Comparison of ENCODE assay signal across 19 mouse cellular contexts in the genomic region with DNA sequence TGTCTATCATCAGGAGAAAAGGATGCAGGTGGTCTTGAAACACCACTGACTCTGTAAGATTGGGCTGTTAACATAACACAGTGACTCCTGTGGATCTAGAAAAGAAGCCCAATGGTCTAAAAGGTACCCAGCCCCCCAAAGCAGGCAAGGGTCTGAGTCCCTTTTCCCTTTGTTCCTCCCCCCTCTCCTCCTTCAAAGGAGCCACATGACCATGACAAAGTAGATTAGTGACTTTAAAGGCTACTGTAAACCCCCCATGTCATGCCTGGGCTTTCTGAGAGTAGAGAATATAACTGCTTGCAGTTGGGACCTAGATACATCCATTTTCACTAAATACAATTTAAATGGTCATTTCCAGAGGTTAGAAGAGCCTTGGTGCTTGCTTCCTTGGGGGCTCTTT.
DNase-seq lines count a peak whose midpoint lies in the region; ATAC-seq and TF ChIP-seq lines count a peak whose summit lies in the region.
"Had no signal": no experiment of that assay in that cellular context is flagged by ENCODE, and none has a peak within 500 bp of the region (broad histone marks: within the 10 kb centered on the region; RNA-seq: fewer than 3 reads in every experiment).

No protein-coding gene starts in this region.

- intact Hi-C loops in heart, postnatal 10 days (cut with DNase I) = no loop called here

- DNase-seq in forebrain, embryonic 10.5 days (ENCODE audit: extremely low spot score, low spot score) = no peak
- DNase-seq in hindbrain, embryonic 10.5 days (ENCODE audit: low spot score) = no peak
- no peak for DNase-seq in hindbrain, embryonic 14.5 days (ENCODE audit: low spot score)
- peak; percentile 68 for DNase-seq in brain, embryonic 14.5 days (ENCODE audit: low read depth)
- no peak for DNase-seq in adrenal gland, adult (ENCODE audit: inconsistent age in 2 of 2, low spot score in 1 of 2)
- no peak for DNase-seq in heart, postnatal 10 days
- DNase-seq: adrenal gland, postnatal 14 days; cerebellum, adult 18-20 months; cerebellum, postnatal 10 days; embryo, embryonic 11 days; gastrocnemius, postnatal 10 days; heart, adult 18-20 months; heart, postnatal 14 days; kidney, adult 11 months had no signal

- H3K27me3 ChIP-seq in forebrain, embryonic 10.5 days (ENCODE audit: poor library complexity, severe bottlenecking) = no peaks in the 10 kb centered on the region
- H3K27me3 ChIP-seq in forebrain, embryonic 12.5 days = no peaks in the 10 kb centered on the region
- H3K27me3 ChIP-seq in hindbrain, embryonic 10.5 days (ENCODE audit: insufficient read depth, poor library complexity, severe bottlenecking) = no peaks in the 10 kb centered on the region
- no peaks in the 10 kb centered on the region for H3K27me3 ChIP-seq in hindbrain, embryonic 14.5 days (ENCODE audit: control insufficient read depth, insufficient read depth, low read length)
- no peaks in the 10 kb centered on the region for H3K27me3 ChIP-seq in midbrain, embryonic 15.5 days (replicated peaks)
- H3K27me3 ChIP-seq: embryonic facial prominence, embryonic 13.5 days had no signal

- H3K9me3 ChIP-seq in forebrain, embryonic 10.5 days = no peaks in the 10 kb centered on the region
- H3K9me3 ChIP-seq in forebrain, embryonic 12.5 days = no peaks in the 10 kb centered on the region
- no peaks in the 10 kb centered on the region for H3K9me3 ChIP-seq in hindbrain, embryonic 10.5 days
- no peaks in the 10 kb centered on the region for H3K9me3 ChIP-seq in hindbrain, embryonic 14.5 days (ENCODE audit: control insufficient read depth, low read length)
- H3K9me3 ChIP-seq in midbrain, embryonic 15.5 days = no peaks in the 10 kb centered on the region
- H3K9me3 ChIP-seq: embryonic facial prominence, embryonic 13.5 days; heart, embryonic 10.5 days had no signal

- TF ChIP-seq POLR2A in brain, embryonic 14.5 days (IDR thresholded peaks at IDR 0.05; ENCODE audit: borderline replicate concordance, extremely low read depth, insufficient read depth, insufficient read length, poor library complexity, severe bottlenecking) = no peak

- H3K9ac ChIP-seq in forebrain, embryonic 12.5 days = no peak overlapping the region
- H3K9ac ChIP-seq in hindbrain, embryonic 14.5 days = no peak overlapping the region; the same call in 1 of the 2 replicates
- no peak overlapping the region for H3K9ac ChIP-seq in midbrain, embryonic 15.5 days
- H3K9ac ChIP-seq: embryonic facial prominence, embryonic 13.5 days had no signal

- no peak overlapping the region for H3K4me3 ChIP-seq in forebrain, embryonic 10.5 days
- no peak overlapping the region for H3K4me3 ChIP-seq in forebrain, embryonic 12.5 days (replicated peaks)
- H3K4me3 ChIP-seq in hindbrain, embryonic 10.5 days = no peak overlapping the region
- H3K4me3 ChIP-seq in hindbrain, embryonic 14.5 days (replicated peaks; ENCODE audit: low read length) = no peak overlapping the region
- no peak overlapping the region for H3K4me3 ChIP-seq in midbrain, embryonic 15.5 days
- H3K4me3 ChIP-seq: embryonic facial prominence, embryonic 13.5 days; heart, embryonic 10.5 days had no signal

- peaks cover 23% of the 10 kb centered on the region for H3K4me1 ChIP-seq in forebrain, embryonic 10.5 days
- H3K4me1 ChIP-seq in forebrain, embryonic 12.5 days = peaks cover 18% of the 10 kb centered on the region
- H3K4me1 ChIP-seq in hindbrain, embryonic 10.5 days (replicated peaks) = peaks cover 13% of the 10 kb centered on the region
- 0 out of 2 replicates have a peak, but pooled peaks cover 2% of the 10 kb centered on the region for H3K4me1 ChIP-seq in hindbrain, embryonic 14.5 days (replicated peaks; ENCODE audit: control insufficient read depth, insufficient read depth, low read length)
- H3K4me1 ChIP-seq in midbrain, embryonic 15.5 days = peaks cover 22% of the 10 kb centered on the region

- H3K4me2 ChIP-seq in forebrain, embryonic 12.5 days = no peak overlapping the region
- H3K4me2 ChIP-seq in hindbrain, embryonic 14.5 days (replicated peaks) = no peak overlapping the region
- H3K4me2 ChIP-seq in midbrain, embryonic 15.5 days = no peak overlapping the region
- H3K4me2 ChIP-seq: embryonic facial prominence, embryonic 13.5 days had no signal

- ATAC-seq in forebrain, embryonic 12.5 days (ENCODE audit: low FRiP score) = no peak
- ATAC-seq in hindbrain, embryonic 14.5 days (ENCODE audit: low FRiP score) = no peak
- ATAC-seq in midbrain, embryonic 15.5 days (replicated peaks) = peak; percentile 66

- H3K36me3 ChIP-seq in forebrain, embryonic 10.5 days (replicated peaks) = peaks cover 30% of the 10 kb centered on the region
- H3K36me3 ChIP-seq in forebrain, embryonic 12.5 days (replicated peaks) = peaks cover 4% of the 10 kb centered on the region; the same call in 1 of the 2 replicates
- peaks cover 13% of the 10 kb centered on the region; the same call in 1 of the 2 replicates for H3K36me3 ChIP-seq in hindbrain, embryonic 10.5 days
- H3K36me3 ChIP-seq in hindbrain, embryonic 14.5 days (replicated peaks; ENCODE audit: control insufficient read depth, insufficient read depth) = no peaks in the 10 kb centered on the region
- no peaks in the 10 kb centered on the region; the same call in 1 of the 2 replicates for H3K36me3 ChIP-seq in midbrain, embryonic 15.5 days (replicated peaks)

- 0 out of 2 replicates have a peak overlapping the region, but pooled peaks have one; percentile 48 for H3K27ac ChIP-seq in forebrain, embryonic 10.5 days
- no peak overlapping the region for H3K27ac ChIP-seq in forebrain, embryonic 12.5 days
- H3K27ac ChIP-seq in hindbrain, embryonic 10.5 days = peak overlapping the region; percentile 62; the same call in 1 of the 2 replicates
- no peak overlapping the region for H3K27ac ChIP-seq in hindbrain, embryonic 14.5 days
- H3K27ac ChIP-seq in midbrain, embryonic 15.5 days = peak overlapping the region; percentile 57
- H3K27ac ChIP-seq: embryonic facial prominence, embryonic 13.5 days; heart, embryonic 10.5 days; hindbrain, postnatal 0 days had no signal

- TF ChIP-seq CTCF in brain, embryonic 14.5 days (IDR thresholded peaks at IDR 0.05; ENCODE audit: borderline replicate concordance, extremely low read depth, insufficient read depth, insufficient read length) = no peak

Comparison
In these comparisons a context has a peak if more than half of its experiments do, and no peak if none do; other contexts are left out.
1. H3K27ac ChIP-seq: peak in forebrain, embryonic 10.5 days (single experiment), hindbrain, embryonic 10.5 days (single experiment) and midbrain, embryonic 15.5 days (single experiment); none in forebrain, embryonic 12.5 days (single experiment) and hindbrain, embryonic 14.5 days (single experiment).